In the genomic region with DNA sequence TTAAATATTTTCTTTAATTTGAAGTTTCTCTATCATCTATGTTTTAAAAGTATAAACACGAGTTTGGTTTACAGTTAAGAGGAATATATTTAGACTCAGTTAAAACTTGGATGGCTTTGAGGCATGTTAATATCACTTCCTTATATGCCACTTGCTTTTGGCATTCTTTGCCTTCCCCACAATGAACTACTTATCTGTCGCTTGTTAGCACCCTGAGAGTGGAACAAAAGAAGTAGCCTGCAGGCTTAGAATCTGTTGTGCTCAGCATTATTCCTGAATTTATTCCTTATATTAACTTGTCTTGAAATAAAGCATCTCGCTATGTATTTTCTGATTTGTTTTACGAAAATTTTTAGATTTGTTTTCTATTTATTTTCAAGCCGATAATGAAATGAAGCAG, we compare ENCODE assay signal across 26 mouse cellular contexts.
DNase-seq lines count a peak whose midpoint lies in the region; ATAC-seq and TF ChIP-seq lines count a peak whose summit lies in the region.
"Had no signal": no experiment of that assay in that cellular context is flagged by ENCODE, and none has a peak within 500 bp of the region (broad histone marks: within the 10 kb centered on the region; RNA-seq: fewer than 3 reads in every experiment).

No protein-coding gene starts in this region.

- no peak for ATAC-seq in heart, embryonic 12.5 days (ENCODE audit: insufficient number of reproducible peaks, low FRiP score)
- ATAC-seq in hindbrain, embryonic 13.5 days (ENCODE audit: low FRiP score): no peak
- ATAC-seq in hindbrain, embryonic 12.5 days (ENCODE audit: low FRiP score): no peak
- no peak for ATAC-seq in midbrain, embryonic 14.5 days (ENCODE audit: low FRiP score, low TSS enrichment)
- no peak for ATAC-seq in midbrain, postnatal 0 days (ENCODE audit: low FRiP score)
- ATAC-seq: intestine, postnatal 0 days; liver, embryonic 12.5 days had no signal

- H3K4me2 ChIP-seq in heart, embryonic 12.5 days: no peak overlapping the region
- H3K4me2 ChIP-seq in hindbrain, embryonic 13.5 days: no peak overlapping the region
- H3K4me2 ChIP-seq in hindbrain, embryonic 12.5 days (replicated peaks): no peak overlapping the region
- H3K4me2 ChIP-seq in midbrain, embryonic 14.5 days (ENCODE audit: low read length): no peak overlapping the region
- H3K4me2 ChIP-seq in midbrain, postnatal 0 days (ENCODE audit: low read depth, low read length, poor library complexity, severe bottlenecking): no peak overlapping the region
- H3K4me2 ChIP-seq: limb, embryonic 13.5 days; liver, embryonic 12.5 days; midbrain, embryonic 11.5 days; neural tube, embryonic 13.5 days had no signal

- no peaks in the 10 kb centered on the region for H3K27me3 ChIP-seq in heart, embryonic 12.5 days (replicated peaks)
- no peaks in the 10 kb centered on the region for H3K27me3 ChIP-seq in hindbrain, embryonic 13.5 days
- no peaks in the 10 kb centered on the region for H3K27me3 ChIP-seq in hindbrain, embryonic 12.5 days
- no peaks in the 10 kb centered on the region for H3K27me3 ChIP-seq in midbrain, embryonic 14.5 days (ENCODE audit: control insufficient read depth, insufficient read depth, low read length)
- H3K27me3 ChIP-seq in midbrain, postnatal 0 days (ENCODE audit: insufficient read depth, low read length): no peaks in the 10 kb centered on the region
- H3K27me3 ChIP-seq: CH12.LX; limb, embryonic 13.5 days; liver, embryonic 12.5 days; neural tube, embryonic 13.5 days had no signal

- H3K36me3 ChIP-seq in heart, embryonic 12.5 days: no peaks in the 10 kb centered on the region
- no peaks in the 10 kb centered on the region for H3K36me3 ChIP-seq in hindbrain, embryonic 13.5 days
- no peaks in the 10 kb centered on the region for H3K36me3 ChIP-seq in hindbrain, embryonic 12.5 days
- H3K36me3 ChIP-seq in midbrain, embryonic 14.5 days (ENCODE audit: control insufficient read depth, insufficient read depth, low read length): no peaks in the 10 kb centered on the region
- no peaks in the 10 kb centered on the region for H3K36me3 ChIP-seq in midbrain, postnatal 0 days (ENCODE audit: insufficient read depth, low read length)
- H3K36me3 ChIP-seq: limb, embryonic 13.5 days; liver, embryonic 12.5 days; neural tube, embryonic 13.5 days had no signal

- DNase-seq in heart, postnatal 4 days: no peak
- peak; percentile 61 for DNase-seq in midbrain, embryonic 14.5 days
- no peak for DNase-seq in midbrain, postnatal 0 days (ENCODE audit: low spot score)
- no peak for DNase-seq in cerebellum, adult 11-12 months
- DNase-seq: adrenal gland, adult 2 months; B cell, adult 2 months; cerebellum, adult 18-20 months; cerebellum, postnatal 14 days; gastrocnemius, postnatal 25 days; kidney, postnatal 25 days; lung, adult 18-20 months; lung, postnatal 10 days; right cerebral cortex, adult 18-20 months; thymus, adult 18-20 months; thymus, postnatal 36 days had no signal

- WGBS in heart, embryonic 12.5 days: 55% methylated on average over 5 of the region's 5 CpGs
- WGBS in hindbrain, embryonic 13.5 days: 69% methylated on average over 5 of the region's 5 CpGs
- 78% methylated on average over 5 of the region's 5 CpGs for WGBS in hindbrain, embryonic 12.5 days
- 48% methylated on average over 5 of the region's 5 CpGs for WGBS in midbrain, embryonic 14.5 days
- WGBS in midbrain, postnatal 0 days: 44% methylated on average over 5 of the region's 5 CpGs

- H3K27ac ChIP-seq in heart, embryonic 12.5 days (ENCODE audit: poor library complexity, severe bottlenecking): peak overlapping the region; percentile 52; the same call in 1 of the 2 replicates
- peak overlapping the region; percentile 40; the same call in 1 of the 2 replicates for H3K27ac ChIP-seq in hindbrain, embryonic 13.5 days
- H3K27ac ChIP-seq in hindbrain, embryonic 12.5 days: no peak overlapping the region
- no peak overlapping the region for H3K27ac ChIP-seq in midbrain, embryonic 14.5 days (replicated peaks; ENCODE audit: low read depth, low read length)
- H3K27ac ChIP-seq in midbrain, postnatal 0 days (ENCODE audit: low read depth, low read length): no peak overlapping the region
- H3K27ac ChIP-seq: limb, embryonic 13.5 days; liver, embryonic 12.5 days had no signal

- H3K4me1 ChIP-seq in heart, embryonic 12.5 days (replicated peaks): peaks cover 17% of the 10 kb centered on the region
- peaks cover 15% of the 10 kb centered on the region for H3K4me1 ChIP-seq in hindbrain, embryonic 13.5 days (replicated peaks)
- peaks cover 8% of the 10 kb centered on the region for H3K4me1 ChIP-seq in hindbrain, embryonic 12.5 days
- H3K4me1 ChIP-seq in midbrain, embryonic 14.5 days (ENCODE audit: control insufficient read depth, insufficient read depth, low read length): peaks cover 10% of the 10 kb centered on the region; the same call in 1 of the 2 replicates
- H3K4me1 ChIP-seq in midbrain, postnatal 0 days (ENCODE audit: insufficient read depth, low read length): no peaks in the 10 kb centered on the region
- H3K4me1 ChIP-seq: limb, embryonic 13.5 days; liver, embryonic 12.5 days had no signal

- H3K4me3 ChIP-seq in heart, embryonic 12.5 days: no peak overlapping the region
- H3K4me3 ChIP-seq in hindbrain, embryonic 13.5 days: no peak overlapping the region
- H3K4me3 ChIP-seq in hindbrain, embryonic 12.5 days: no peak overlapping the region
- no peak overlapping the region for H3K4me3 ChIP-seq in midbrain, embryonic 14.5 days (replicated peaks; ENCODE audit: low read depth, low read length)
- no peak overlapping the region for H3K4me3 ChIP-seq in midbrain, postnatal 0 days (ENCODE audit: low read depth, low read length)
- H3K4me3 ChIP-seq: limb, embryonic 13.5 days; liver, embryonic 12.5 days; myocyte; neural tube, embryonic 13.5 days had no signal

- H3K9ac ChIP-seq in heart, embryonic 12.5 days: no peak overlapping the region
- no peak overlapping the region for H3K9ac ChIP-seq in hindbrain, embryonic 13.5 days
- no peak overlapping the region for H3K9ac ChIP-seq in hindbrain, embryonic 12.5 days
- H3K9ac ChIP-seq in midbrain, embryonic 14.5 days (replicated peaks; ENCODE audit: low read length): no peak overlapping the region
- H3K9ac ChIP-seq in midbrain, postnatal 0 days (replicated peaks; ENCODE audit: low read length, poor library complexity, severe bottlenecking): no peak overlapping the region
- H3K9ac ChIP-seq: limb, embryonic 13.5 days; liver, embryonic 12.5 days; neural tube, embryonic 13.5 days had no signal

- H3K9me3 ChIP-seq in heart, embryonic 12.5 days (replicated peaks): no peaks in the 10 kb centered on the region
- H3K9me3 ChIP-seq in hindbrain, embryonic 13.5 days: no peaks in the 10 kb centered on the region
- H3K9me3 ChIP-seq in hindbrain, embryonic 12.5 days (replicated peaks): no peaks in the 10 kb centered on the region
- no peaks in the 10 kb centered on the region for H3K9me3 ChIP-seq in midbrain, embryonic 14.5 days (ENCODE audit: control insufficient read depth, low read length)
- no peaks in the 10 kb centered on the region for H3K9me3 ChIP-seq in midbrain, postnatal 0 days (ENCODE audit: low read length)
- H3K9me3 ChIP-seq: G1E; limb, embryonic 13.5 days; liver, embryonic 12.5 days; neural tube, embryonic 13.5 days had no signal

- no peak for TF ChIP-seq CTCF in midbrain, postnatal 0 days (IDR thresholded peaks at IDR 0.05)

Comparison
In these comparisons a context has a peak if more than half of its experiments do, and no peak if none do; other contexts are left out.
1. H3K27ac ChIP-seq: peak in heart, embryonic 12.5 days (single experiment) and hindbrain, embryonic 13.5 days (single experiment); none in hindbrain, embryonic 12.5 days (single experiment), midbrain, embryonic 14.5 days (single experiment) and midbrain, postnatal 0 days (single experiment).